Mouse (Mus musculus): ENCODE measurements around the gene 2010111I01Rik. TPM values are rescaled to one million over a fixed set of nuclear protein-coding genes. Genes with fewer than 3 reads are reported as not detected.

The 2010111I01Rik gene
- total and polyA plus RNA-seq, 3 experiments = 13.3 to 19.8 (median 14.4) TPM

DNA sequence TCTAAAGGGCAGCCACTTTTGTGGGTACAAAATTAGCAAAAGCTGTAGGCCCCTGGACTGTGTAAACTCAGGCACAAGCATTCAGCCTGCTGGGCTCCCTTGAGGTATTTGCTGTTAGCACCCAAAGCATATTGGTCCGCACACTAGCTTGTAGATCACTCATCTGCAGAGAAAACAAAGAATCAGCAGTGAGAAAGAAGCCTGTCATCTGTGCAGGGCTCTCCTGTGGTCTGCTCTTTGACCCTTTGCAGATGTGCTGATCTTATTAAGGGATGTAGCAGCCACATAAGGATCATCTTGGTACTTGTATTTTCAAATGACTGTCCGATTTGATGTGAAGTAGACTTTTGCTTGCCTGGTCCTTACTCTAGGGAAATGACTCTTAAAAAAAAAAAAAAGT, 126.6 kb downstream of the 2010111I01Rik start:
- TF ChIP-seq MAZ (IDR thresholded peaks at IDR 0.05; ENCODE audit: low read depth, low read length) = no peak
- no peak for TF ChIP-seq ELF1 (IDR thresholded peaks at IDR 0.05; ENCODE audit: low read depth, low read length)
- no peak for TF ChIP-seq CHD2 (IDR thresholded peaks at IDR 0.05; ENCODE audit: low read length)
- no peak for TF ChIP-seq E2F4 (IDR thresholded peaks at IDR 0.05; ENCODE audit: insufficient replicate concordance, low read depth, low read length)
- TF ChIP-seq ZKSCAN1 (IDR thresholded peaks at IDR 0.05; ENCODE audit: borderline replicate concordance, low read depth, low read length) = no peak
- TF ChIP-seq CTCF (conservative IDR thresholded peaks at IDR 0.05 in 1 of 2, IDR thresholded peaks at IDR 0.05 in 1 of 2; ENCODE audit: low read depth in 2 of 2, low read length in 2 of 2) = no peak
- TF ChIP-seq MEF2A (IDR thresholded peaks at IDR 0.05; ENCODE audit: borderline replicate concordance, low read depth, low read length) = no peak
- no peak for TF ChIP-seq PAX5 (IDR thresholded peaks at IDR 0.05; ENCODE audit: low read length)
- no peak for TF ChIP-seq NRF1 (IDR thresholded peaks at IDR 0.05; ENCODE audit: low read depth, low read length)
- no peak for TF ChIP-seq USF1 (IDR thresholded peaks at IDR 0.05; ENCODE audit: low read depth, low read length)
- TF ChIP-seq MYC (IDR thresholded peaks at IDR 0.05; ENCODE audit: low read depth, low read length) = no peak
- TF ChIP-seq POLR2A (IDR thresholded peaks at IDR 0.05; ENCODE audit: low read depth, low read length) = no peak
- no peak for TF ChIP-seq NELFE (IDR thresholded peaks at IDR 0.05; ENCODE audit: low read depth, low read length)
- Histone ChIP-seq H3K27me3 (replicated peaks) (no peaks in the 10 kb centered on the region), H3K9ac (ENCODE audit: insufficient read depth, low read depth) (no peak overlapping the region), H3K4me1 (ENCODE audit: control insufficient read depth in 1 of 2, insufficient read depth in 2 of 2) (peaks cover 5 to 28% of the 10 kb centered on the region in 2 experiments), H3K79me2 (replicated peaks; ENCODE audit: control insufficient read depth, extremely low read depth, insufficient read depth, poor library complexity, severe bottlenecking) (no peaks in the 10 kb centered on the region), H3K36me3 (replicated peaks in 1 of 2; ENCODE audit: control insufficient read depth in 1 of 2, insufficient read depth in 1 of 2, low read length in 1 of 2) (no peaks in the 10 kb centered on the region), H3K9me3 (replicated peaks; ENCODE audit: low read length) (no peaks in the 10 kb centered on the region), H3K4me3 (replicated peaks in 1 of 3; ENCODE audit: low read depth in 2 of 3, low read length in 2 of 3, poor library complexity in 1 of 3) (no peak overlapping the region), H3K27ac (ENCODE audit: insufficient read depth, low read depth) (no peak overlapping the region), H3K4me2 (ENCODE audit: insufficient read depth, low read depth, poor library complexity, severe bottlenecking) (no peak overlapping the region)
- no peak for DNase-seq (ENCODE audit: extremely low read depth)
- in situ Hi-C loops (cut with MboI; ENCODE audit: low pct_ligation_motif_present, low pct_unique_long_range_greater_than_20kb, low sequenced_read_pairs) (no loop called here), dilution Hi-C loops (cut with MboI; ENCODE audit: extremely low pct_ligation_motif_present, extremely low pct_unique_long_range_greater_than_20kb, low sequenced_read_pairs) (no loop called here)

GRCm38 (mm10) chr13:63092299-63092698, 127.6 kb downstream of the 2010111I01Rik start:
- Histone ChIP-seq H3K9me3 (replicated peaks; ENCODE audit: low read length) (no peaks in the 10 kb centered on the region), H3K4me3 (replicated peaks in 1 of 3; ENCODE audit: low read depth in 2 of 3, low read length in 2 of 3, poor library complexity in 1 of 3) (no peak overlapping the region), H3K27me3 (replicated peaks) (no peaks in the 10 kb centered on the region), H3K79me2 (replicated peaks; ENCODE audit: control insufficient read depth, extremely low read depth, insufficient read depth, poor library complexity, severe bottlenecking) (no peaks in the 10 kb centered on the region), H3K4me2 (ENCODE audit: insufficient read depth, low read depth, poor library complexity, severe bottlenecking) (no peak overlapping the region), H3K36me3 (replicated peaks in 1 of 2; ENCODE audit: control insufficient read depth in 1 of 2, insufficient read depth in 1 of 2, low read length in 1 of 2) (no peaks in the 10 kb centered on the region), H3K27ac (ENCODE audit: insufficient read depth, low read depth) (no peak overlapping the region), H3K4me1 (ENCODE audit: control insufficient read depth in 1 of 2, insufficient read depth in 2 of 2) (peaks cover 5 to 28% of the 10 kb centered on the region in 2 experiments), H3K9ac (ENCODE audit: insufficient read depth, low read depth) (no peak overlapping the region)
- TF ChIP-seq KAT2A (IDR thresholded peaks at IDR 0.05; ENCODE audit: insufficient replicate concordance, low read length) = no peak
- no peak for TF ChIP-seq RCOR1 (conservative IDR thresholded peaks at IDR 0.05; ENCODE audit: low read depth, low read length)
- TF ChIP-seq POLR2AphosphoS2 (IDR thresholded peaks at IDR 0.05; ENCODE audit: low read depth, low read length) = no peak
- TF ChIP-seq SMC3 (IDR thresholded peaks at IDR 0.05; ENCODE audit: low read depth, low read length) = no peak
- no peak for TF ChIP-seq IRF4 (IDR thresholded peaks at IDR 0.05; ENCODE audit: low read depth, low read length)
- no peak for TF ChIP-seq EP300 (IDR thresholded peaks at IDR 0.05; ENCODE audit: low read length)
- no peak for TF ChIP-seq HCFC1 (IDR thresholded peaks at IDR 0.05; ENCODE audit: low read depth, low read length)
- TF ChIP-seq ZMIZ1 (IDR thresholded peaks at IDR 0.05; ENCODE audit: low read depth, low read length) = no peak
- TF ChIP-seq USF2 (conservative IDR thresholded peaks at IDR 0.05; ENCODE audit: low read depth, low read length) = no peak
- no peak for TF ChIP-seq POLR2A (IDR thresholded peaks at IDR 0.05; ENCODE audit: low read depth, low read length)
- no peak for TF ChIP-seq BHLHE40 (IDR thresholded peaks at IDR 0.05; ENCODE audit: low read depth, low read length)
- TF ChIP-seq MAX (IDR thresholded peaks at IDR 0.05; ENCODE audit: low read length) = no peak
- dilution Hi-C loops (cut with MboI; ENCODE audit: extremely low pct_ligation_motif_present, extremely low pct_unique_long_range_greater_than_20kb, low sequenced_read_pairs) = no loop called here
- no peak for DNase-seq (ENCODE audit: extremely low read depth)
- in situ Hi-C loops (cut with MboI; ENCODE audit: low pct_ligation_motif_present, low pct_unique_long_range_greater_than_20kb, low sequenced_read_pairs) = no loop called here

Data from CH12.LX (cell line).